Mouse (Mus musculus) forelimb bud, embryonic 11.5 days (tissue): ENCODE measurements around the gene Gins1.
"Not testable (repeated sequence)": the region's sequence is repeated elsewhere in the genome, so short reads cannot be mapped to it uniquely, and the experiment has no call there.

Experiments used
- DNase-seq: peaks from one replicate; pipeline ENCODE4 v3.0.0-alpha.2; 2012; ENCODE audit warnings: low read depth, low spot score

The Gins1 gene

GRCm38 (mm10) chr2:150904936-150905450, at the start of gene Gins1:
TSS of gene Gins1 (plus strand) at chr2:150905400.
- DNase-seq, result no peak

GRCm38 (mm10) chr2:150858724-150859487, 46.3 kb upstream of the Gins1 start:
- DNase-seq, result no peak

- DNase-seq, result no peak
Measured at GRCm38 (mm10) chr2:150859709-150860470, 45.3 kb upstream of the Gins1 start.

GRCm38 (mm10) chr2:150861128-150861527, 44.1 kb upstream of the Gins1 start:
- no peak for DNase-seq

DNA sequence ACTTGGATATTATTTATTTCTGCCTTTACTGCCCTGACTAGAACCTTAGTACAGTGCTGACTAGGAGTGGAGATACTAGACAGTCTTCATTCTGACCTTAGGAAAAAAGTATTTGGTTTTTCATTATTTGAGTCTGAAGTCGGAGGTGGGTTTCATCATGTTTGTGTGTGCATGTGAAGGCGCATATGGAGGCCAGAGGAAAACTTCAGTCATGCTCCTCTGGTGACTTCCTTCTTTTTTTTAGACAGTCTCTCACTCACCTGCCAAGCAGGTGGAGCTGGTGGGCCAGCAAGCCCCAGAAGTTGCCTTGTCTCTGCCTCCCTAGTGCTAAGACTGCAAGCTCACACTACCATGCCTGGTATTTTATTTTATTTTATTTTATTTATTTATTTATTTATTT, 38.2 kb upstream of the Gins1 start:
- DNase-seq, result no peak

DNA sequence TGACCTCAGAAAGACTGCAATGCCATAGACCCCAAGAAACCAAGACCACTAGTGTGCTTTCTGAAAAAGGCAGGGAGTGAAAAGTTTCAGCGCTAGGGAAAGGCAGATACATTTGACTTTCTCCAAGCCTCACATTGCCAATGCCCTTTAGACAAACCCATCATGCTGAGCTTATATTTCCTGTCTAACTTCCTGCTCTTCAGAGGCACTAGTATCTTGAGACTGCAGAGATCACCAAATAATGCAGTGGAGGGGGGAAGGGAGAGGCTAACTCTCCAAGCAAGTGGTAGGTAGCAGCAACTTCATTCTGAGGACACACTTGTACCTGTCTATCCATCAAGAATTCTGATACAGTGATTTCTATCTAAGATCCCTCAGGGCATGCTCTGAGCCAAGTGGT, 35.8 kb upstream of the Gins1 start:
- DNase-seq, result no peak

DNA sequence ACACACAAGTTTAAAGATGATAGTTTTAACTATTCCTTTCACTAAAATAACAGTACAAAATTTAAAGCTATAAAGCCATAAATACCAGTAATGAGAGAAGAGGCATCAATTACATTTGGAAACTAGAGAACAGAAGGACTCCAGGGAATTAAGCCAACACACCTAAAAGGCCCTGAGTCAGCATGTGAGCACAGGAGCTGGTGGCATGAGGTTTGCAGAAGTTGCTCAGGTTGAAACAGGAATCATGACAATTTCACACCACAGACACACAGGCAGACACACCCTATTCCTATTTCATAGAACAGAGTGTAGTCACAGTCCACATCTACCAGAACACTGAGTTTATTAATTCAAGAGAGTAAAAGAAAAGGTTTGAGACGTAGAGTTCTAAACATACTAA, 30.7 kb upstream of the Gins1 start:
- no peak for DNase-seq

- DNase-seq, result no peak
Measured at GRCm38 (mm10) chr2:150875226-150875625, 30.0 kb upstream of the Gins1 start.

DNA sequence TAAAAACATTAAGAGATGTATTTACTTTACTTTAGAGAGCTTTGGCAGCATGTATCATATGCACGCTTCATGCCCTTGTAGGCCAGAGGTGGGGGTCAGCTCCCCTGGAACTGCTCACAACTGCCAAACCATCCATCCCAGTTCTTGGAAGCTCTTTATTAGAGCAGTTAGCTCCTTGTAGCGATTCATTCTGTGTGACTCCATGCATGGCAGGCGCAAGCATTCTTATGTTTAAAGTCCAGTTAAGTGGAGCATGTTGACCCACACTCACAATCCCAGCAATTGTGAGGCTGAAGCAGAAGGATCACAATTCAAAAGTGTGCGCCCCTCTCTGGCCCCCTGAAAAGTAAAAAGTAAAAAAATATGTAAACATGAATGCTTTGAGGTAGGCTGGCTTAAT, 27.6 kb upstream of the Gins1 start:
- no peak for DNase-seq

GRCm38 (mm10) chr2:150884075-150884778, 21.0 kb upstream of the Gins1 start:
- no peak for DNase-seq

DNA sequence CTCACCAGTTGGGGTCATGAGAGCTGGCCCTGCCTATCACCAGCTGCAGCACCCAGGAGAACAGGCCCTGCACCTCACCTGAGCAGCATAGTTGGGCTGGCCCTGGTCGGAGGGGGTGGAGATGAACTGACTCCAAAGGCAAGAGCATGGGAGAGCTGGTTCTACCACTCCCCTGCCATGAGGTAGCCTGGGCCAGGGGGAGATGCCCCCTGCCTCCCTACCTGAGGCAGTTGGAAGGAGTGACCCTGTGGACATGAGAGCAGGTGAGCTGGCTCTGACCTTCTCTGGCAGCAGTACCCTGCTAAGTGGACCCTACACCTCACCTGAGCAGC, 20.5 kb upstream of the Gins1 start:
- no peak for DNase-seq

DNA sequence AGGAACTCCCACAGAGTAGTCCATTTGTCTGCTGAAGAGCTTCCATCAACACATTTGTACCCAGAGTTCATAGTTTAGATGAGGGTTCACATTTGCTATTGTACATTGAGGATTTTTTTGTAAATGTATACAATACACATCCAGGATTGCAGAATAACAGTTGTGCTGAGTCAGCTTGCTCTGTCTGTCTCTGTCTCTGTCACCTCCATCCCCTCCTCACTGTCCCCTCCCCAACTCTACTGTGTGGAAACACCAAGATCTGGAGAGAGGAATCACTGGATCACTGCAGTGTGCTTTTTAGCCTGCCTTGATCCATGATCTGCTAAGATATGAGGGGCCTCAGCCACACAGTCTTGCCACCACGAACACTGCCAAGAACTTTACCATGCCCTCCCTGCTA, 19.4 kb upstream of the Gins1 start:
- no peak for DNase-seq

- no peak for DNase-seq
Measured at GRCm38 (mm10) chr2:150886315-150886714, 18.9 kb upstream of the Gins1 start.

DNA sequence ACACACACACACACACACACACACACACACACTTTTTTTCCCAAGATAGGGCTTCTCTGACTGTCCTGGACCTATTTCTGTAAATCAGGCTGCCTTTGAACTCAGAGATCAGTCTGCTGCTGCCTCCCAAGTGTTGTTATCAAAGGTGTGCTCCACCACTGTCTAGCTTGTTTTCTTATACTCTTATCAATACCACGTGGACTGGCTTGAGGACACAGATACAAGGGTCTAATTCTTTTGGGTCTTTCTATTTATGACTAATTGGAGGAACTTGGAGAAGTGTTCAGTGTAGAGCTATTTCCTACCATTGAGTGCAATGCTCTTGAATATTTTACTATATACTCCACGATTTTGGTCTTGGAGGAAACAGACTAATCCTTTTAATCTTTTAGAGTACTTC, 17.8 kb upstream of the Gins1 start:
- DNase-seq, result no peak

- DNase-seq, result no peak
Measured at GRCm38 (mm10) chr2:150894617-150895267, 10.5 kb upstream of the Gins1 start.

DNA sequence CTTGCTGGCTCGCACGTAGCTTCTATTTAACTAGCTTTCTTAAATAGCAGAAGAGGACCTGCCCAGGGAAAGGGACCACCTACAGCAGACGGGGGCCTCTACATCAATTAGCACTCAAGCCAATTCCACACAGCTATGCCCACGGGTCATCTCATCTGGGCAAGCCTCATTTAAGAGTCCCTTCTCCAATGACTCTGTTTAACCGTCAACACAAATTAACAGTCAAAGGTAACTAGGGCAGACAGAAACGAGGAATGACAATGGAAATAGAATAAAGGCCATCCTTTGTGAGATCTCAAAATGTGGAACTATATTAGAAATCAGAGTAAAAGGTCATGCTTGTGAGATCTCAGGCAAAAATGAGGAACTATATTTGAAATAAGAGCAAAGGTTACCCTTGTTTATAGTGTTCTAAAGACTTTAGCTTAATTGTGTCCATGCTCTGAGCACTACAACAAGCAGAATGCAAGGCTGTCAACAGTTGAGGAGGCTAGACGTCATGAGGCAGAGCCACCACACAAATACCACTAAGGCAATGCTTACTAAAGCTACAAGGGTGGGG, 9.4 kb upstream of the Gins1 start:
- no peak for DNase-seq

DNA sequence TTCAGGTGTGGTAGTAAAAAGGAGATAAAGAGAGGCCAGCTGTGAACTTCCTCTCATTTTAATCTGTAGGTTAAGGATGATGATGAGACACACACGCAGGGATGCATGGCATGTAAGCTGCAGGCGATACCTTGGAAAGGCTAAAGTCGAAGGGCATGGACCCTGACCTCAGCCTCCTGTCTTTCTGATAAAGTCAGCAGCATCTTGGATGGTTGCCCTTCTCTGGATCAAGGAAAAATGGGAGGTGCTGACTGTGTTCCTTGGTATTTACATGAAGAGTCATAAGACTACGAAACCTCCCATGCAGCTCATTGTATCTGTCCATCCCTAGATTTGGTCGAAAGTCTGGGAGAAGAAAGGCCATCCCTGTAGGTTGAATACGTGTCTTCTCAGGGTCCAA, 4.9 kb upstream of the Gins1 start:
- no peak for DNase-seq

DNA sequence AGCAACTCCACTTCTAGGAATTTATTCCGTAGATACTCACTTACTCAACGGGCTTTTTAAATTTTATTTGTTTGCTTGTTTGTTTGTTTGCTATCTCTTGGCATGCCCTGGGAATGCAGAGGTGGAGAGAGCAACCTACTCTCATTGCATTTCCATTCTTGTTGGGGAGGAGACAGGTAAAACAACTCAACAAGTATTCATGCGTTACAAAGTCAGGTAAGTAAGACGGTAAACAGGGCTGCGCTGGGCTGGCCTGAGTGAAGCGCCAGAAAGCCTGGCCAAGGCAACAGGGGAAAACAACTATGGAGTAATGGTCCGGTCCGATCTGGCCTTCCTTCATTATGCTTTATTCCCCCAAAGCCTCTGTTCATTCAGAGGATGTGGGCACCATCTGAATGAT, 2.9 kb upstream of the Gins1 start:
- DNase-seq, result no peak

- peak; percentile 93 for DNase-seq
Measured at GRCm38 (mm10) chr2:150904272-150904935, 796 bp upstream of the Gins1 start, which contains the start of gene Abhd12. TSS of gene Abhd12 (minus strand) at chr2:150904741.

DNA sequence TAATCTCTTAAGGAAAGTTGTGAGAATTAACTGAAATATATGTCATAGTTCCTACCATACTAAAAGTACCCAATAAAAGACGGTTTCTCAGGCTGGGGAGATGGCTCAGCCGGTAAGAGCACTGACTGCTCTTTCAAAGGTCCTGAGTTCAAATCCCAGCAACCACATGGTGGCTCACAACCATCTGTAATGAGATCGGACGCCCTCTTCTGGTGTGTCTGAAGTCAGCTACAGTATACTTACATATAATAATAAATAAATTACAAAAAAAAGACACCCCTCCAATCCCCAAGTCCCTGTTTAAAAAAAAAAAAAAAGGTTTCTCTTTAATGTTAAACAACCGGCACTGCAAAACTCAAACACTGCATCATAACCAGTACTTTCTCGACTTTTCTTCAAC, 3.7 kb downstream of the Gins1 start:
- DNase-seq, result not testable (repeated sequence)
